Mouse (Mus musculus) frontal cortex, postnatal 36 days (tissue): ENCODE measurements around the gene Ghrhr.

Experiments
- DNase-seq, 2 experiments: peaks; one replicate each; pipeline ENCODE4 v3.0.0; 2022; ENCODE audit warnings: low spot score in 2 of 2

The Ghrhr gene

DNA sequence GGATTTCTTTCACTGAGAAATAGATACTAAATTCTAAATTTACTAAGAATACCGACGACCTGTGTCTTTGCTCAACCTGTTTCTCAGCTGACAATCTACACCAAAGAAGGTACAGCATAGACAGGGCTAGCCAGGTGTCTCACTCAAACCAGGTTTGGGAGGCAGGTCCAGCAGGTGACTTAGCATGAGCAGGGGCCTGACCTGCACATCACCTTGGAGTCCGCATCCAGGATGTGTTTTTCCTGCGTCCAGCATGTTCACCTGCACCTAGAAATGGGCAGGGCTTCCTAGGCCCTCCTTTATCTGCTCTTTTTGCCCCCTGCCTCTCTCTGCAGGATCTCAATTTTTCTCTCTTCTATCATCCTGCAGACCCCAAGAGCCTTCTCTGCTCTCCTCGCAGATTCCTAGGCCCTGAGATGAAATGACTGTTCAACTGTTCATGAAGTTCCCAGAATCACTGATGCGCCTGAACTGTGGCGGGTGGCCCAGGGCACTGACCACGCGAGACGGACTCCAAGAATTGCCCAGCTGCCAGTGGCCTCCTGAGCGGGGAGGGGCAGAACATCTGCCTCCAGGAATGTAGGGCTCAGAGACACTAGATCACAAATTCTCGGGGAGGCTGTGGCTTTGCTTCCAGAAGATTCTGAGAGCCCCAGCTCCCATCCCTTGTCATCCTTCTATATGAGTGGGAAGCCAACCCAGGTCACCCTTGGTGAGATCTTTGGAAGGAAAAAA is 22.2 kb upstream of the Ghrhr start:
- DNase-seq: no peak

GRCm38 (mm10) chr6:55354456-55355117 is 21.5 kb upstream of the Ghrhr start:
- DNase-seq: no peak

- DNase-seq: no peak
These were observed 20.5 kb upstream of the Ghrhr start for GRCm38 (mm10) chr6:55355575-55355974.

- DNase-seq: no peak
These were observed 19.9 kb upstream of the Ghrhr start for GRCm38 (mm10) chr6:55356017-55356703.

GRCm38 (mm10) chr6:55356976-55357635 is 19.0 kb upstream of the Ghrhr start:
- no peak for DNase-seq

GRCm38 (mm10) chr6:55357636-55358031 is 18.5 kb upstream of the Ghrhr start:
- DNase-seq: no peak

DNA sequence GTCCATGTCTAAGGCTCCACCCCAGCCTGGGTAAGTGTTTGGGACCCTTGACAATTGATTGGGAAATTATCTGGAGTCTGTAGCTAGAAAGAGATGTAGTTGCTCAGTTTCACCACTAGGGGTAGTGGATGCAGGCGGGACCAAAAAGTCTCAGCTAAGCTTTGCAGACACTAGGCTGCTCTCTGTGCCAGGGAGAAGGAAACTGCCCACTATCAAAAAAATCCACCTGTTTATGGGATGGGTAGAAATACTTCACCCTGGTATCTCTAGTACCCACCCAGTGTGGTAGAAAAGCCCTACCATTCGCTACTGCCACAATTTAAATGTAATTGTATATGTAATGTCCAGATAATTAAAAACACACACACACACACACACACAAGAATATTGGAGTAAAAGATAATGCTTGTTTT is 17.4 kb upstream of the Ghrhr start:
- no peak for DNase-seq

GRCm38 (mm10) chr6:55362663-55363062 is 13.4 kb upstream of the Ghrhr start:
- no peak for DNase-seq

- DNase-seq: no peak
These were observed 9.0 kb upstream of the Ghrhr start for GRCm38 (mm10) chr6:55367126-55367525.

DNA sequence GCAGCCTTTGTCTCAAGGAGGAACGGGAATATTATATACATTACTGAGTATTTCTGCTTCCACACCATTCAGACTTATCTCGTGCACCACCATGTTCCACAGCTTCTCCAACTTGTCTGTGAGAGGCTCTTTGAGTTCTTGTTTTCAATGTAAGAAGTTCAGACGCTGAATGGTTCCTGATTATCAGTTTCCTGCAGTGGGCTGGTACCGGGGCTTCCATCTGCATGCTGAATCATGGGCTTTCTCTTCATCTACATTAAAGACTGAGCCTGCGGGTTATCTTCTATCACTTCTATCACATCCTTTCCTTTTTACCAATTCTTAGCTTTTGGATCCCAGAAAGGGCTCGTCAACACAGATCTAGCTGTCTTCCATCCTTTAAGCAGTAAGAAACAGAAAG is 5.3 kb upstream of the Ghrhr start:
- DNase-seq: no peak

DNA sequence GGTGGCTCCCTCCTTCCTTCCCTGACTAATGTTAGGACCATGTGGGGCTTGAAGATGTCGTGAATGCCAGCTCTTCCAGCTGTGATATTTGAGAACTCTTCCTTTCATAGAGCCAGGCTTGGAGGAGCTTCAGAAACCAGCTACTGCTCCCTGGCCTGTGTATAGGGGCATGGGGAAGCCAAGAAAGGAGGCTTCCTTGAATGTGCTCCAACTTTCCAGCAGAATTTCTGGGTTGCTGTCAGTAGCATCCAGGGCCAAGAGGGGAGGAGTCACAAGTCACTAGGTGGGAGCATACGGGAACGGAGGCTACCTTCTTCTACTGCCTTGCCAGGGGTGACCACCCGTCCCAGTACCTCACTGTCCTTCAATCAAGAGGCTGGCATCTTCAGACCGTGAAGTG is 416 bp downstream of the Ghrhr start:
- no peak for DNase-seq

GRCm38 (mm10) chr6:55377461-55377860 is 1.4 kb downstream of the Ghrhr start:
- no peak for DNase-seq

GRCm38 (mm10) chr6:55379641-55380335 is 3.7 kb downstream of the Ghrhr start:
- peak; percentile 58 to 60 for DNase-seq

GRCm38 (mm10) chr6:55381966-55382365 is 5.9 kb downstream of the Ghrhr start:
- DNase-seq: no peak

- DNase-seq: peak in 1 of 2 experiments; percentile 67
These were observed 7.8 kb downstream of the Ghrhr start for GRCm38 (mm10) chr6:55383897-55384296.

- DNase-seq: no peak
These were observed 8.4 kb downstream of the Ghrhr start for GRCm38 (mm10) chr6:55384356-55384951.

- no peak for DNase-seq
These were observed 12.6 kb downstream of the Ghrhr start for GRCm38 (mm10) chr6:55388546-55389169.

GRCm38 (mm10) chr6:55389321-55389720 is 13.2 kb downstream of the Ghrhr start:
- DNase-seq: no peak

DNA sequence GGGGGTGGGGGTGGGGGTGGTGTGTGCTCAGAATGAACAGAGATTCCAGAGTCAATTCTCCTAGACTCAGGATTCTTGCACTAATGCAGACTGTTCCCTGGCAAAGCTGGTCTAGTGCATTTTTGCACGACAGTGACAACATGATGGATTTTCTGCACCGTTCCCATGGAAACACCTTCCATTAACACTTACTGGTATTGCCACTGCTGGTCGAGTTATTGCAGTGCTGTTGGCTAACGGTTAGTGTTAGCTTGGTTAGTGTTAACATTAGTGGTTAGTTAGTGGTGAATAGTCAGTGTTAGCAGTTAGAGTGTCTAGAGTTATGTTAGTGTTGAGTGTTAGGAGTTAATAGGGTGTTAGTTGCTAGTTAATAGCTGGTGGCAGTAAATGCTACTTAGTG is 15.7 kb downstream of the Ghrhr start:
- DNase-seq: no peak

GRCm38 (mm10) chr6:55392453-55392852 is 16.4 kb downstream of the Ghrhr start:
- DNase-seq: peak; percentile 78 to 86

- peak; percentile 75 to 85 for DNase-seq
These were observed 18.8 kb downstream of the Ghrhr start for GRCm38 (mm10) chr6:55394854-55395253.
